Mouse (Mus musculus) lung, postnatal 0 days (tissue): ENCODE data around the gene Hivep2.

Source experiments
- CTCF ChIP-seq: IDR thresholded peaks from 2 replicates; pipeline ENCODE4 v1.5.1; 2016; ENCODE audit warnings: antibody characterized with exemption, mild to moderate bottlenecking
- EP300 ChIP-seq: IDR thresholded peaks from 2 replicates; pipeline ENCODE4 v1.6.1; 2016; ENCODE audit warnings: antibody characterized with exemption, mild to moderate bottlenecking, control low read depth

DNA sequence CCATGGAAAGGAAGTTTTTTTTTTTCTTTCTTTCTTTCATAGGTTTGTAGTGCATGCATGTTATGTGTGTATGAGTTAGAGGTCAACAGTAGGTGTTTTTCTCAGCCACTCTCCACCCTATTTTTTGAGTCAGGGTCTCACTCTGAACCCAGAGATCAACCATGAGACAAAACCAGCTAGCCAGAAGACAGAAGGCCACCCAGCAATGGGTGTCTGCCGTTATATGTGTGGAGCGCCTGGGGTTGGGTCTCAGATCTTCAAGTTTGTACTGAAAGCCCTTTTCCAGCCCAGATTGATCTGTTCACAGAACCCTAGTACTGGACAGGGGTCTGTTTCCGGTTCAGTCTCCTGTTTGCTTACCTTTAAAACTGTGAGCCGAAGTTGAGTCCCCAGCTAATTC, 90.2 kb downstream of the Hivep2 start:
- TF ChIP-seq CTCF (no peak), EP300 (no peak)
